Mouse (Mus musculus): ENCODE data around the gene C2cd3. TPM values are rescaled to one million over a fixed set of nuclear protein-coding genes. Genes with fewer than 3 reads are reported as not detected.

C2cd3 gene
- polyA plus RNA-seq, 1 experiment from 2014 or later: 13.1 TPM

DNA sequence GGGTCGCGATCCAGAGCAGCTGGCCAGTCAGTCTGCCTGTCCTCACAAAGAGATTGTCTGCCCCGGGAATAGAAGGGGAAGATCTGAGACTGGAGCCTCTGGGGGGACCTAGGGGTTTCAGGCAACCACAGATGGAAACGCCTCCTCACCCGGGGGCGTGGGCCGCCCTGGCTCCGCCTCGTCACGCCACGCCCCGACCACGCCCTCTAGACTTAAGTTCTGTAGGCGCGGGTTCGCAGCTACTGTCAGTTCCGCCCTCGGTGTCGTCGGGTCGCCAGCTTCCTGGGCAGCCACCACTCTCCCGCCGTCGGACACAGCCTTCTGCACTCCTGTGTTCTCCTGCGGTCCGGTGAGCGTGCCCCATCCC is 121.1 kb downstream of the C2cd3 start, which contains the start of gene Ucp2:
Gene Ucp2 (plus strand): TSS at position 221 of the 367 bp plus-strand sequence.
- ATAC-seq (ENCODE audit: extremely low read depth, insufficient number of reproducible peaks, low FRiP score, low TSS enrichment): peak; percentile 79
- peaks cover 62% of the 10 kb centered on the region for H3K4me1 ChIP-seq
- peak within 1 kb of the TSS; percentile 63 for H3K4me3 ChIP-seq
- peak within 1 kb of the TSS; percentile 84 for H3K27ac ChIP-seq (replicated peaks)
- peak within 1 kb of the TSS; percentile 96 for H3K4me2 ChIP-seq
- under 1% methylated on average over 27 of the region's 27 CpGs for WGBS
- no peaks in the 10 kb centered on the region for H3K27me3 ChIP-seq (replicated peaks)
- H3K9me3 ChIP-seq: no peaks in the 10 kb centered on the region
- peak within 1 kb of the TSS; percentile 82 for H3K9ac ChIP-seq
- H3K36me3 ChIP-seq: peaks cover 19% of the 10 kb centered on the region

- Histone ChIP-seq H3K9ac (peak overlapping the region; percentile 82), H3K4me1 (peaks cover 55% of the 10 kb centered on the region), H3K4me2 (peak overlapping the region; percentile 96), H3K27me3 (replicated peaks) (no peaks in the 10 kb centered on the region), H3K9me3 (no peaks in the 10 kb centered on the region), H3K27ac (replicated peaks) (peak overlapping the region; percentile 84), H3K4me3 (peak overlapping the region; percentile 63), H3K36me3 (peaks cover 25% of the 10 kb centered on the region)
- 24% methylated on average over 19 of the region's 19 CpGs for WGBS
- no peak for ATAC-seq (ENCODE audit: extremely low read depth, insufficient number of reproducible peaks, low FRiP score, low TSS enrichment)
Measured at GRCm38 (mm10) chr7:100493484-100494414, 121.7 kb downstream of the C2cd3 start.

DNA sequence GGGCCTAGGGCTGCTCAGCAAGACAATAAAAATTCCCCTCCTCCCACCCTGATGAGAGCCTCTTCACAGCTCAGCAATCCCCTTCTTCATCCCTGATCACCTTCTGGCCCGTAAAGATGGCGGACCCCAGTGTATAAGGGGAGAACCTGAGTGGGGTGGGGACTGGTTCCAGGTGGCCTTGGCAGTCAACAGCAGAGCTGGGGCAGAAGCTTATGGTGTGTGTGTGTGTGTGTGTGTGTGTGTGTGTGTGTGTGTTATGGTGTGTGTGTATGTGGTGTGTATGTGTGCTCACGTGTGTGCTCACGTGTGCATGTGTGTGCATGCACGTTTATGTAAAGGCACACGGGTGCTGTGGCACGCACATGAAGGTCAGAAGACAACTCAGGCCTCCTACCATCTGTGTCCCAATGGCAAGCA is 122.4 kb downstream of the C2cd3 start:
- Histone ChIP-seq H3K4me3 (peak overlapping the region; percentile 63), H3K36me3 (peaks cover 32% of the 10 kb centered on the region), H3K9me3 (no peaks in the 10 kb centered on the region), H3K9ac (peak overlapping the region; percentile 82), H3K27me3 (replicated peaks) (no peaks in the 10 kb centered on the region), H3K27ac (replicated peaks) (peak overlapping the region; percentile 84), H3K4me2 (peak overlapping the region; percentile 96), H3K4me1 (peaks cover 52% of the 10 kb centered on the region)
- 82% methylated on average over 7 of the region's 7 CpGs for WGBS
- no peak for ATAC-seq (ENCODE audit: extremely low read depth, insufficient number of reproducible peaks, low FRiP score, low TSS enrichment)

GRCm38 (mm10) chr7:100495042-100495441 is 123.0 kb downstream of the C2cd3 start:
- H3K4me1 ChIP-seq: peaks cover 52% of the 10 kb centered on the region
- no peak for ATAC-seq (ENCODE audit: extremely low read depth, insufficient number of reproducible peaks, low FRiP score, low TSS enrichment)
- H3K9ac ChIP-seq: peak overlapping the region; percentile 82
- H3K4me2 ChIP-seq: peak overlapping the region; percentile 96
- 39% methylated on average over 8 of the region's 8 CpGs for WGBS
- peak overlapping the region; percentile 84 for H3K27ac ChIP-seq (replicated peaks)
- peak overlapping the region; percentile 63 for H3K4me3 ChIP-seq
- no peaks in the 10 kb centered on the region for H3K9me3 ChIP-seq
- no peaks in the 10 kb centered on the region for H3K27me3 ChIP-seq (replicated peaks)
- H3K36me3 ChIP-seq: peaks cover 38% of the 10 kb centered on the region

DNA sequence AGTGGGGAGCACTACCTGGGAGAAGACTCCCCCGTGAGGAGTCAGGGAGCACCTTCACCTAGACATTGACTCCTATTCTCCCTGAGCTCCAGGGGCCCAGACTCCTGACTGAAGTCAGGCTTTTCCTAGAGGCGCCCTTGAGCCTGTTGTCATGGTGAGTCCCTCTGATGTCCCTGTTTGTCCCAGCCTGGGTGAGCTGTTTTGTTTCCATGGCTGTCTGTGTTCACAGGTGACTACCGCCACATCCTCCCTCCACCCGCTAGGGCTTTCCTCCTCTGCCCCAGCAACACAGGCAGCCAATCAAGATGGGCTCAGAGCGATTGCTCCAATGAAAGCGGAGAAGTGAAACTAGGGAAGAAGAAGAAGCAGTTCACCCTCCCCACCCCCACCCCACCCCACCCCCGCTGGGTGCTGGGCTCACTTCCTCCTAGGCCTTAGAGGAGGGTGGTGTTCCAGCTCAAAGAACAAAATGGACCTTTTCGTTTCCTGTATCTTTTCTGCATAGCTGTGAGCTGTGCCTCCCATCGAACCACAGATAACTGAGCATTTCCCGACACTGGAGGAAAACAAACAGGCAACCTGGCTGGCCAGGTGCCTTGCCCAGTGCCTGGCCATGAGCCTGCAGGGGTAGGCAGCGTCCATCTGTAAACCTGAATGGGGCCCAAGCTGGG is 123.7 kb downstream of the C2cd3 start:
- Histone ChIP-seq H3K4me1 (peaks cover 56% of the 10 kb centered on the region), H3K4me3 (peak overlapping the region; percentile 63), H3K36me3 (peaks cover 38% of the 10 kb centered on the region), H3K27me3 (replicated peaks) (no peaks in the 10 kb centered on the region), H3K9me3 (no peaks in the 10 kb centered on the region), H3K27ac (replicated peaks) (peak overlapping the region; percentile 84), H3K4me2 (peak overlapping the region; percentile 96), H3K9ac (peak overlapping the region; percentile 82)
- peak; percentile 26; the same call in 1 of the 2 replicates for ATAC-seq (ENCODE audit: extremely low read depth, insufficient number of reproducible peaks, low FRiP score, low TSS enrichment)
- 16% methylated on average over 11 of the region's 11 CpGs for WGBS

DNA sequence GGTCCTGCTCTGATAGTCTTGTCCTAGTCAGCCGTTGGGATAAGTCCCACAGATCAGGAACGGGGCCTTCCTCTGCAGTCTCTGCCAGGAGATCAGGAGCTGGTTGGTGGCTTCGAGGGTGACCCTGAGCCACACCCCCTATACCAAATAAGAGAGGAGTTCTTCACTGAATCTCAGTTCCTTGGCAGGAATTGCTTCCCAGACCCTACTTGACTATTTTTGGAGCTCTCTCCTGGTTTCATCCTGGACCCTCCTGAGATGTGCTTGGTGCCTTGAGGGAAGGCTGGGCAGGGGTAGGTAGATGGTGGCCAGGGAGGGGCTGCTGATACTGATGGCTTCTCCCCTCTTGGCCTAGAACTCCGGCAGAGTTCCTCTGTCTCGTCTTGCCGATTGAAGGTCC is 124.3 kb downstream of the C2cd3 start:
- Histone ChIP-seq H3K9me3 (no peaks in the 10 kb centered on the region), H3K4me1 (peaks cover 58% of the 10 kb centered on the region), H3K27ac (replicated peaks) (peak overlapping the region; percentile 84), H3K36me3 (peaks cover 38% of the 10 kb centered on the region), H3K4me2 (peak overlapping the region; percentile 96), H3K27me3 (replicated peaks) (no peaks in the 10 kb centered on the region), H3K4me3 (peak overlapping the region; percentile 63), H3K9ac (peak overlapping the region; percentile 82)
- 70% methylated on average over 6 of the region's 6 CpGs for WGBS
- ATAC-seq (ENCODE audit: extremely low read depth, insufficient number of reproducible peaks, low FRiP score, low TSS enrichment): no peak

GRCm38 (mm10) chr7:100496791-100497190 is 124.8 kb downstream of the C2cd3 start:
- peaks cover 38% of the 10 kb centered on the region for H3K36me3 ChIP-seq
- peaks cover 58% of the 10 kb centered on the region for H3K4me1 ChIP-seq
- H3K4me2 ChIP-seq: peak overlapping the region; percentile 96
- H3K4me3 ChIP-seq: no peak overlapping the region
- H3K27ac ChIP-seq (replicated peaks): 0 out of 2 replicates have a peak overlapping the region, but pooled peaks have one; percentile 84
- no peak for ATAC-seq (ENCODE audit: extremely low read depth, insufficient number of reproducible peaks, low FRiP score, low TSS enrichment)
- H3K9me3 ChIP-seq: no peaks in the 10 kb centered on the region
- H3K27me3 ChIP-seq (replicated peaks): no peaks in the 10 kb centered on the region
- 94% methylated on average over 9 of the region's 9 CpGs for WGBS
- 0 out of 2 replicates have a peak overlapping the region, but pooled peaks have one; percentile 82 for H3K9ac ChIP-seq

DNA sequence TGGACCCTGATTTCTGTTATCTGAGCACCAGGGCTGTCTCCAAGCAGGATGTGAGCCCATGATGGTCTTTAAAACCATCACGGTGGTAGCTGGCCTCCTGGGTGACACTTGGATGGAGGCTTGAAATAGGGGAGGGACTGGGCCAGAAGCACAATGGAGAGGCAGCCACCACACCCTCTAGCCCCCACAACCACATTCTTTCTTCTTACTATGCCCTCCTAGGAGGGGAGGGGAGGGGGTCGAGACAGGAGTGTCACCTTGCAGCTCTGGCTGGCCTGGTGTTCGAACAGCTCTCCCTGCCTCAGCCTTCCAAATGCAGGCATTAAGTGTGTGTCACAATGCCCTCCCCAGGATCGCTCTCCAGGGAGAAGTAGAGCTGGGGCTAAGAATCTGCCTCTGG is 125.4 kb downstream of the C2cd3 start:
- Histone ChIP-seq H3K9me3 (no peaks in the 10 kb centered on the region), H3K27ac (replicated peaks) (no peak overlapping the region), H3K4me2 (no peak overlapping the region), H3K36me3 (peaks cover 38% of the 10 kb centered on the region), H3K27me3 (replicated peaks) (no peaks in the 10 kb centered on the region), H3K9ac (no peak overlapping the region), H3K4me1 (peaks cover 53% of the 10 kb centered on the region), H3K4me3 (no peak overlapping the region)
- no peak for ATAC-seq (ENCODE audit: extremely low read depth, insufficient number of reproducible peaks, low FRiP score, low TSS enrichment)
- 78% methylated on average over 4 of the region's 4 CpGs for WGBS

GRCm38 (mm10) chr7:100497982-100498381 is 125.9 kb downstream of the C2cd3 start:
- Histone ChIP-seq H3K36me3 (peaks cover 38% of the 10 kb centered on the region), H3K27ac (replicated peaks) (no peak overlapping the region), H3K27me3 (replicated peaks) (no peaks in the 10 kb centered on the region), H3K4me1 (peaks cover 48% of the 10 kb centered on the region), H3K4me3 (no peak overlapping the region), H3K9ac (no peak overlapping the region), H3K4me2 (no peak overlapping the region), H3K9me3 (no peaks in the 10 kb centered on the region)
- 88% methylated on average over 13 of the region's 13 CpGs for whole genome bisulfite sequencing
- ATAC-seq (ENCODE audit: extremely low read depth, insufficient number of reproducible peaks, low FRiP score, low TSS enrichment): no peak

DNA sequence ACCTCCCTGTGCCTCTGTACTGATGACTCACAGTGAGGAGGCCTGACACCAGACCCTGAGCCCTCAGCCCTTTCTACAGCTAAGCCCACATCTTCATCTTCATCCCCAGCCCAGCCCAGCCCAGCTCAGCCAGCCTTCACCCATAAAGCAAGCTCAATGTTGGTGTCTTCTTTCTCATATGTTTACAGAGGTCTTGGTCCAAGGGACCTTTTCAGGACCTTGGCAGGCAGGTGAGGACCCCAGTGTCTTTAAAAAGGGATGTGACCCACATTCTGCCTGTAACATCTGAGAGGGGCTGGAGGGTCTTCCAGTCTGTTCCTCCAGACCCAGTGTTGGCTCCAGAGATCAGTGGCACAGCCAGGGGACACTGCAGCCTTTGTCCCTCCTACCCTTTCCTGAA is 127.4 kb downstream of the C2cd3 start:
- Histone ChIP-seq H3K9ac (no peak overlapping the region), H3K9me3 (no peaks in the 10 kb centered on the region), H3K27ac (replicated peaks) (no peak overlapping the region), H3K4me3 (no peak overlapping the region), H3K4me2 (no peak overlapping the region), H3K36me3 (peaks cover 38% of the 10 kb centered on the region), H3K4me1 (peaks cover 33% of the 10 kb centered on the region), H3K27me3 (replicated peaks) (no peaks in the 10 kb centered on the region)
- no peak for ATAC-seq (ENCODE audit: extremely low read depth, insufficient number of reproducible peaks, low FRiP score, low TSS enrichment)

DNA sequence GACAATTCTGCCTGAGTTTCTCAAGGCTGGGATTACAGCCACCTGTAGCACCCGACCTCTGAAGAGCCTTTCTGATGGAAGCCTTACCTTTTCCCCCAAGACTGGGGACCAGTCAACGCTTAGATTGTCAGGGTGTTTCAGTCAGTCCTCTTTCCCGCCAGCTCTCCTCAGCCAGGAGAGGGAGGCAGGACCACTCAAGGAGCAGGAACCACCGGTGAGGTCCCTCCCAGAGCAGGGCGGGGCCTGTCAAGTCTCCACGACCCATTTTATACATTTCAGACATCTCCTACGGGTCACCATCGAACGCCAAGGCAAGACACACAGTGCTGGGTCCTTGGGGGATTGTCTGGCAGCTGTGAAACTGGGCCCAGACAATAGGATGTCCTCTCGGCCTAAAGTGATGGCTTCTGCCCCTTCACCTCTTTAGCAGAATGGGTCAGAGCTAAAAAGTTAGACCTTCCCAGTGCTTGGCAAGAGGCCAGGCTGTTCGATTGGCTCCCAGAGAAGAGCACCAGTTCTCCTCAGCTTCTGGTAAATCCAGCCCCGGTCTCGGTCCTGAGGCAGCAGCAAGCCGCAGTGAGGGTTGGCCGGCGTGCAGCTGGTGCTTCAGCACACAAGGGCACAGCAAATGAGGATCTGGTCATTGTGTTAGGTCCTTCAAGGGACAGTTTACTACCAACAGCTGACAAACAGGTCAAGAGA is 128.4 kb downstream of the C2cd3 start:
- Histone ChIP-seq H3K27me3 (replicated peaks) (no peaks in the 10 kb centered on the region), H3K9ac (no peak overlapping the region), H3K4me1 (peaks cover 23% of the 10 kb centered on the region), H3K36me3 (peaks cover 38% of the 10 kb centered on the region), H3K4me3 (no peak overlapping the region), H3K27ac (replicated peaks) (no peak overlapping the region), H3K4me2 (no peak overlapping the region), H3K9me3 (no peaks in the 10 kb centered on the region)
- no peak for ATAC-seq (ENCODE audit: extremely low read depth, insufficient number of reproducible peaks, low FRiP score, low TSS enrichment)
- 66% methylated on average over 16 of the region's 16 CpGs for WGBS

All from heart, embryonic 13.5 days (tissue).